Mouse (Mus musculus) T-helper 17 cell (primary cell): ENCODE results near the gene Rnf166.

ENCODE experiments used
- in situ Hi-C, 2 experiments: fragments of 300-600 bp; cut with MboI, MseI; formaldehyde crosslinking; loops; 1 replicate in 1 of 2; 2 replicates in 1 of 2; pipeline ENCODE4 v1.15.1; 2025; ENCODE audit warnings: high pct_unique_total_duplicates in 2 of 2

Rnf166 gene

DNA sequence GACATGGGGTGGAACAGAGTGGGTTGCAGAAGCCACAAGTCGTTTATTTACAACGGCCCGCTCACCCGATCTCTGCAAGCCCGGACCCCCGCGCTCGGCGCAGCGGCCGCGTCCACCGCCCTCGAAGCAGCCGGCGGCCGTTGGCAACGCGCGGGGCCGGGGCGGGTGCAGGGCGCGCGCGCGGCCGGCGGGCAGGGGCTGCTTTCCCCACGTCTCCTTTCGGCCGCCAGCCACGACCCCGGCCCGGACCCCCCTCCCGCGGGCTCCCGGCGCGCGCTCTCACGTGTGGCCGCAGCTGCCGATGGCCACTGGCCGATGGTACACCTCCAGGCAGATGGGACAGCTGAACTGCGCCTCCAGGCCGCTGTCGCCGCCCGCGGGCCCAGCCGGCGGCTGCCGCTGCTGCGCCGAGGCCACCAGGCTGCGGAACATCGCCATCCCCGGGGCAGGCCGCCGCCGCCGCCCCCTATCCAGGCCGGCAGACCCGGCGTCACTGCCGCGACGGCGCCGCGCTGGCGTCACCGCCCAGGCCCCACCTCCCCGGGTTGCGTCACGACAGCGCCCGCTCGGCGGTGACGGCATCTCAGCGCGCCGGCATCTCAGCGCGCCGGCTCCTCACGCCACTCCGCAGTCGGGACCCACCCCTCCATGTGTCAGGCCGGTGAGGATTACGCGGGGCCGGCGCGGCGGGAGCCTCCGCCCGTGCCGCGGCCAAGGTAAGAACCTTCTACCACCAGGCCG lies at the start of gene Rnf166, which contains the start of gene Ctu2:
Rnf166 (minus strand) TSS at position 485 of the 741 bp plus-strand sequence.
Ctu2 (plus strand) TSS at position 564 of the 741 bp plus-strand sequence.
- in situ Hi-C loops = no loop called here

- in situ Hi-C loops = loop anchor here in 1 of 2 experiments (10.0 kb wide), 1 partner anchor 290 kb away; no protein-coding TSS in a partner anchor
Observed at GRCm38 (mm10) chr8:122525004-122525403, 49.1 kb upstream of the Rnf166 start.

GRCm38 (mm10) chr8:122524506-122524905 lies 48.6 kb upstream of the Rnf166 start:
- in situ Hi-C loops = loop anchor here in 1 of 2 experiments (10.0 kb wide), 1 partner anchor 290 kb away; no protein-coding TSS in a partner anchor

DNA sequence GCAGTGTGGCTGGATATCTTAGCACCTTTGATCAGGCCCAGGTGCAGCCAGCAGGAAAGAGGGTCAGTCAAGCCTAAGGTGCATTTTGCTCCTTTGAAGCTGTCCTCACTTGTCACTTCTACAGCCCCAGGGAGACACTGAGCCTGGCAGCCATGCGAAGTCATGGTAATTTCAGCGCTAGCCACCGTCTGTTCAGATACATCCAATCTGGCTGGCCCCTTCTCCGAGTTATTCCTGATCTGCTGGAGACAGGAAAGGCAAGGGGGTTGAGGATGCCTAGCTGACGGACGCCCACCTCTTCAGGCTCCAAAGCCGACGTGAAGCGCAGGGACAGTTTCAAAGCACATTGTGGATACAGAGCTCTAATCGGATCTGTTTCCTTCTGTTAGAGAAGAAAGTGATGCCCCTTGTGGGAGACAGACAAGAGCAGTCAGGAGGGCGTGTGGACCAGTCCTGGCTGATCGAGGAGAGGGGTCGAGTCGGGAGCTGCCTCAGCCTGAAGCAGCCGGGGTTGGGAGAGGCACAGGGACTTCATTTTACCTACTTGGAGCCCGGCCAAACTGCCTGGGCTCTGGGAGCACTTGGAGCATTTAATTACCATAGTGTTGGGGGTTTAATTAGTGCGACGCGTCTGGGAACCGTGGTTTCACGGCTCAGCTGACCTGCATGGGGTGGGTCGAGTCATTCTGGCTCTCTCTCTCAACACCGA lies 47.9 kb upstream of the Rnf166 start:
- in situ Hi-C loops = loop anchor here in 1 of 2 experiments (10.0 kb wide), 1 partner anchor 291 kb away; no protein-coding TSS in a partner anchor

GRCm38 (mm10) chr8:122522796-122523651 lies 47.2 kb upstream of the Rnf166 start:
- in situ Hi-C loops = loop anchor here in 1 of 2 experiments (10.0 kb wide), 1 partner anchor 292 kb away; no protein-coding TSS in a partner anchor

DNA sequence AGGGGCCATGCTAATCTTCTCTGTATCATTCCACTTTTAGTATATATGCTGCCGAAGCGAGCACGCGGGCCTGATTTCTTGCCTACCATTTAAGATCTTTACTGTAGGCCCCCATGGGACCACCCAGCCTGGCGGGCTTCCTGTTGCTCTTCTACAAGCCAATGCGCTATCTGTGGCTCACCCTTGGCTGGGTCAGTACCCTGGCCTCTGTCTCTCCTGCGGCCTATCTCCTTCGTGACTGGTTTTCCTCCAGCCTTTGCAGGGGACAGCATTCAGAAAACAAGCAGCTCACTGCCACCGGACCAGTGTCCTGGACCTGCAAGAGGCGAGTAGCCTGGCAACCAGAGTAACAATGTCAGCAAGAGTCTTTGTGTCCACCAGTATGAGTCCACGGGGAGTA lies 44.7 kb upstream of the Rnf166 start:
- in situ Hi-C loops = loop anchor here in 1 of 2 experiments (10.0 kb wide), 1 partner anchor 294 kb away; no protein-coding TSS in a partner anchor

DNA sequence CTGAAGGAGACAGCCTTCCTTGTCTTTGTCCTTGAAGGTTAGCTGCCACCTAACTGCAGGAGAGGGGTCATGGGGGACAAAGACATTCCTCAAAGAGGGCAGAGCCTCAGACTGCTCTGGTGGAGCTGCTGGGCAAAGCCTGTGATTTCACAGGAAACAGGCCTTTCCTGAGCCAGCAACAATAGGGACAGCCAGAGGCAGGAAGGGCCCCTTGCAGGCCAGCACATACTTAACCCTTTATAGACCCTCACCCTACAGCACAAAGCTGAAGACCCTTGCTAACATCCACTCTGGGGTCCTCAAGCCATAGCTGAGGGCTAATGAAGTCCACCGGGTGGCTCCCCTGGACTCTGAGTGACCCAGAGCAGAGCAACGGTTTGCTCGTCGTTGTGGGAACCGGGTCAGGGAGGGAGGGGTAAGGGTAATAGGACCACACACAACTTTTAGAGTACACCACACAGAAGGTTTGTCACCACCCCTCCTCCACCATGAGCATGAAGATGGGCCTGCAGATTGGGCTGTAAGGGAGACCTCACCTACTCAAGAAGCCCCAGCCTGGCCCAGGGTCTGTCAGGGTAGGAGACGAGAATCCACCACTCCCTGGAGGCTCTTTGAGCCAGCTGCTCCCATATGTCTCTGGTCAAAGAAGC lies 41.8 kb upstream of the Rnf166 start:
- in situ Hi-C loops = loop anchor here in 1 of 2 experiments (10.0 kb wide), 1 partner anchor 1083 kb away; no protein-coding TSS in a partner anchor

DNA sequence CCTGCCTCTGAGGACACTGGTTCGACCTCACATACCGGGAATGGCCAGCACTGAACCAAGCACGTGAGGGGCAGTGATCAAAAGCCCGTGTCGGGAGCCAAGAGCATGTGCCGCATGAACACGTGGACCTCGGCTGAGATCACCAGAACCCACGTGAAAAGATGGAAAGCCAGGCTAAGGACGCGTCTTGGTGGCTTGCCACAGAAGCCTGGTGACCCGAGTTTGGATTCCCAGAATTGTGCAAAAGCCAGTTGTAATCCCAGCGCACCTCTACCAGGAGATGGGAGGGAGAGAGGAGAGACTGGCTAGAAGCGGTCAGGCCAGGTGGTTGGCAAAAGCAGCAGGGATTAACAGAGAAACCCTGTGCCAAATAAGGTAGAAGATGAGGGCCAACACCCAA lies 39.8 kb upstream of the Rnf166 start:
- in situ Hi-C loops = loop anchor here in 1 of 2 experiments (10.0 kb wide), 1 partner anchor 1081 kb away; no protein-coding TSS in a partner anchor

GRCm38 (mm10) chr8:122512392-122512791 lies 36.5 kb upstream of the Rnf166 start:
- in situ Hi-C loops = loop anchor here in 1 of 2 experiments (10.0 kb wide), 1 partner anchor 1078 kb away; no protein-coding TSS in a partner anchor

DNA sequence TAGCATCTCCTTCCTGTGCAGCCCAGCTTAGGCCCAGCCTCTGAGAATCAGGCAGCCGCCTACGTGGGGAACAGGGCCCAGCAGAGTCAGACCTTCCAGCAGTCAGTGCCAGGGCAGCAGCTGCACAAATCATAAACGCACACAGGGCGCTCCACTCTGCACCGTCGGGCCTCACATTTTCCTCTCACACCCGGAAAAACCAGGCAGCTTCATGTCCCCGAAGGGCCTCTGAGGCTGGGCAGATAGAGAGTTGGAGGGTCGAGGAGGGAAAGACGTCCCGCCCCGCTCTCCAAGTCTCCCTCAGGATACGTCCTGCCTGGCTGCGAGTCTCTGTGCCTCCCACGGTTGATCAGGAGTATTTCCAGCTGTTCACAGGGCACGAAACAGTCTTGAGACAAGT lies 35.7 kb upstream of the Rnf166 start:
- in situ Hi-C loops = loop anchor here in 1 of 2 experiments (10.0 kb wide), 1 partner anchor 1077 kb away; no protein-coding TSS in a partner anchor

- in situ Hi-C loops = loop anchor here (5.0 kb wide), 3 partner anchors 56 to 331 kb away; partner anchors contain the start of gene Cdt1 (in 1 of the 2)
Observed at GRCm38 (mm10) chr8:122500856-122501255, 25.0 kb upstream of the Rnf166 start.

DNA sequence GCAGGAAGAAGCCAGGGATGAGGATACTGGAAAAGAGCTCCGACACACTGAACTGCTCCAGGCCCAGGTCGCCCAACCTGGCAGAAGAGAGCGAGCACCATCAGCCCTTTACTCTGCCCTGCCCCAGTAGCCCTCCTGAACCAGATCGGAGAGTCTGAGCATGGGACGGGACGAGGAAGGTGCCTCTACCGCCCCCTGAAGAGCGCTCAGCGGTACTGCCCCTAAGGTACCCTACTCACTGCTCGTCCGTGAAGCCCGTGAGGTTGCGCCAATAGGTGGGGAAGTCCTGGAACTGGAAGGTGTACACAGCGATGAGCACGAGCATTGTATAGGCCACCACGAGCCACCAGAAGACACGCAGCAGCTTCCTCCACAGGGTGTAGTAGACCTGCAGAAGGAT lies 22.0 kb upstream of the Rnf166 start:
- in situ Hi-C loops = no loop called here

DNA sequence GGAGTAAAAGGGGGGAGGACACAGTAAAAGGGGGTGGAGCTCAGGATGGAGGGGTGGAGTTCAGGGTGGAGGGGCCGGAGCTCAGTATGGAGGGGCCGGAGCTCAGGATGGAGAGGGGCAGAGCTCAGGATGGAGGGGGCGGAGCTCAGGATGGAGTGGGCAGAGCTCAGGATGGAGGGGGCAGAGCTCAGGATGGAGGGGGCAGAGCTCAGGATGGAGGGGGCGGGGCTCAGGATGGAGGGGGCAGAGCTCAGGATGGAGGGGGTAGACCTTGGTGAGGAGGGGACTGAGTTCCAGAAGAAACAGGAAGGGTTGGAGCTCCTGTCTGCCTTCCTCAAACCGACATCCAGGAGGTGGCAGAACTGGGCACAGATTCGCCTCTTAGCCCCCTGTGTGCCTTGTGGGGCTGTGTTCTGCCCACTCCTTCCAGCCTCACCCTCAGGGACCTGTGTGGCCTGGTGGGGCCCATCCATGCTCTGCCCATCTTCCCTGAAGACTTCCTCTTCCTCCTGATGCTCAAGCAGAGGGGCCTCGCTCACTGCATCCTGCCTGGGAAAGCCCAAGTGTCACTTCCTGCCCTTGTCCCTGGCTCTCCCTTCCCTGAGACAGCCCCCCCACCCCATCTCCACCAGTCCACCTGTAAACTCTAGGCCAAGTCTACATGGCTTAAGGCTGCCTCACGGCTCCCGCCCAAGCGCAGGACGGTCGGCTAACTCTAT lies 21.3 kb upstream of the Rnf166 start:
- in situ Hi-C loops = no loop called here

DNA sequence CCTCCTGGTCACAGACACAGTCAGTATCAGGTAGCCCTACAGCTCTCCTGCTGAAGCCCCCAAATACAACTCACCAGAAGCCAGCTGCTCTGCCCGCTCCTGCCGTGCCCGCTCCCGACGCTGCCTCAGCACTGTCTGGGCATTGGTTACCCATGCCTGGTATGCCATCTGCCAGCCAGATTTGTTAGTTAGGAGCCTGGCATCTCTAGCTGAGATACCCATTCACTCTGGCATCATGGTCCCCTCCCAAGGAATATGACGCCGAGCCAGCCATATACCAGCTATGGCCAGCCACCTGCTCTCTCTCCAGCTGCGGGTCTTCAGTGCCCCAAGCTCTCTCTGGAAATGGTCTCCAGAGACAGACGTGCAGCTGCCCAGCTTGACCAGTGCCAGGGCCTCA lies 12.5 kb upstream of the Rnf166 start:
- in situ Hi-C loops = no loop called here

- in situ Hi-C loops = loop anchor here in 1 of 2 experiments (5.0 kb wide), 1 partner anchor 103 kb away; no protein-coding TSS in a partner anchor
Observed at GRCm38 (mm10) chr8:122484831-122485230, 9.0 kb upstream of the Rnf166 start.

DNA sequence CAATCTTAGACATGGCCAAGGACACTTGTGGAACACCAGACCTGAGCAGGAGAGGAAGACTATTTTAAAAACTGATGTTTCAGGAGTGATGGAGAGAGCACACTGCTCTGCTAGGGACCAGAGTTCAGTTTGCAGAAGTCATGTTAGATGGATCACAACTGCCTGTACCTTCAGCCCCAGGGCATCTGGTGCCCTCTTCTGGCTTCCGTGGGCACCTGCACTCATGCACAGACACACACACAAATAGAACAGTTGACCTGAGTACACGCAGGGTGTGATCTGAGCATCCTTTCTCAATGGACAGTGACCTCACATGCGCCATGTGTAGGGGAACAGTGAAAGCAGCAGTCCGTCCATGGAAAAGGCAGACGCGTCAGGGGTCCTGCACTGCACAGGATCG lies 8.0 kb upstream of the Rnf166 start:
- in situ Hi-C loops = loop anchor here in 1 of 2 experiments (5.0 kb wide), 1 partner anchor 102 kb away; no protein-coding TSS in a partner anchor

- in situ Hi-C loops = loop anchor here in 1 of 2 experiments (5.0 kb wide), 1 partner anchor 100 kb away; no protein-coding TSS in a partner anchor
Observed at GRCm38 (mm10) chr8:122482448-122482847, 6.6 kb upstream of the Rnf166 start.

GRCm38 (mm10) chr8:122474951-122475560 lies 808 bp downstream of the Rnf166 start:
- in situ Hi-C loops = loop anchor here (5.0 kb wide), 1 partner anchor 43 kb away; the partner anchor contains the start of gene Cyba (in 2 of the 2)

GRCm38 (mm10) chr8:122473911-122474421 lies 1.9 kb downstream of the Rnf166 start:
- in situ Hi-C loops = loop anchor here (5.0 kb wide), 1 partner anchor 42 kb away; the partner anchor contains the start of gene Cyba (in 2 of the 2)
